Mouse (Mus musculus) small intestine, adult 2 months (tissue): ENCODE measurements at regions not wholly inside any gene's neighbourhood (a gene's known extent, or its start where the extent isn't known, plus 50 kb on each side); places are given as distances from the start of the nearest gene placed in this dataset.

Experiments
- CTCF ChIP-seq: fragments of 200-500 bp; IDR thresholded peaks from 2 replicates; pipeline ENCODE4 v1.5.1; 2012; ENCODE audit warnings: low read depth, mild to moderate bottlenecking, control low read depth, inconsistent platforms, low read length, moderate library complexity, mixed read lengths; ENCODE audit not compliant: insufficient replicate concordance, insufficient read length; ENCODE audit errors: extremely low read depth
- POLR2A ChIP-seq: fragments of 200-500 bp; IDR thresholded peaks from 2 replicates; pipeline ENCODE4 v1.6.1; 2012; ENCODE audit warnings: low read depth, mild to moderate bottlenecking, control low read depth, inconsistent platforms, low read length, moderate library complexity

DNA sequence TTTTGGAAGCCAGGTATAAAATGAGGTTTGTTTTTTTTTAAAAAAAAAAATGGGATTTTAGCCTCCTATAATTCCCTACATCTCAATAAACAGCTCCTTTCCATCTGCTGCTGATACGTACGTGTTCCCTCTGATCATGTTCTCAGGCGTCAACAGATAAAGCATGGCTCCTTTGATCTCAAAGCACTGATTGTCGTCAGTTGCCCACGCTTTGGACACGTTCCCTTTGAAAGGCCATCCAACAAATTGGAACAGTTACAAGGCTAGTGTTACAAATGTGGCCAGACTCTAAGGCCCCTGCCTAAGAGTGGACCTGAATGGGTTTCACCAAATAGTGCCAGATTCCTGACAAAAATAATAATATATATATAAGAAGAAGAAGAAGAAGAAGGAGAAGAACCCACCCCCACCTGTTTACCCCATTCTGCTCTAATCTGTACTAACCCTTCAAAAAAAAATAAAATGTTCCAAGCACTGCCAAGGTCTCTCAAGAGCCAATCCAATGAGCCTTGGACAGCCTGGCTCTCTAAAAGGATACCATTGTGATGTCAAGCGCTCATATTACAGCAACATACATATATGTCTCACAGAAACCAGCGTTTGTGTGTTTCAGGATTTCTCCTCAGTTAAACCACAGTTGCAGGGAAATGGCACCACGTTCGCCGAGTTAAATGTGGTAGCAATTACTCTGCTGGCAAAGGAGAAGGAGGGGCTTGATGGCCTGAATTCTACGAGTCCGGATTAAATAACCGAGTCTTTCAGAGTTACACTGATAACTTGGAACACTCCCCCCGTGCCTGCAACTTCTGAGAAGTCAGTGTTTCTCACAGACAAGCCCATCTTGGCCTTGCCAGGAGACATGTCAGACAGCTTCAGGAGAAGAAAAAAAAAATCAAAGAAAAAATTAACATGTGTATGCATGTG, 460.2 kb downstream of the Ate1 start:
- no peak for TF ChIP-seq CTCF
- TF ChIP-seq POLR2A = no peak
